ENCODE assay signal across 13 mouse cellular contexts in genomic region chr5:147794711-147795532, GRCm38 (mm10).
A peak's percentile ranks its signal among the peaks of the same experiment; 100 is the strongest.
DNase-seq lines count a peak whose midpoint lies in the region; ATAC-seq and TF ChIP-seq lines count a peak whose summit lies in the region.
"Had no signal": no experiment of that assay in that cellular context is flagged by ENCODE, and none has a peak within 500 bp of the region (broad histone marks: within the 10 kb centered on the region; RNA-seq: fewer than 3 reads in every experiment).

No protein-coding gene starts in this region.

- no peaks in the 10 kb centered on the region for H3K4me1 ChIP-seq in kidney, postnatal 0 days (replicated peaks; ENCODE audit: insufficient read depth, low read length)
- peaks cover 6% of the 10 kb centered on the region; the same call in 1 of the 2 replicates for H3K4me1 ChIP-seq in kidney, embryonic 15.5 days
- 0 out of 2 replicates have a peak, but pooled peaks cover 2% of the 10 kb centered on the region for H3K4me1 ChIP-seq in heart, embryonic 16.5 days (ENCODE audit: control insufficient read depth, insufficient read depth, low read length)
- H3K4me1 ChIP-seq: hindbrain, embryonic 13.5 days; stomach, embryonic 15.5 days had no signal

- DNase-seq in kidney, postnatal 0 days (ENCODE audit: low spot score), result peak; percentile 34
- DNase-seq in NIH3T3 (ENCODE audit: low read depth), result peak; percentile 37
- DNase-seq in lung, postnatal 14 days, result peak; percentile 24
- no peak for DNase-seq in right cerebral cortex, postnatal 14 days
- DNase-seq: adrenal gland, postnatal 14 days; thymus, postnatal 36 days had no signal

- 51% methylated on average over 17 of the region's 17 CpGs for WGBS in kidney, postnatal 0 days
- WGBS in kidney, embryonic 15.5 days, result 62% methylated on average over 17 of the region's 17 CpGs
- 35% methylated on average over 17 of the region's 17 CpGs for WGBS in heart, embryonic 16.5 days

- no peaks in the 10 kb centered on the region for H3K9me3 ChIP-seq in kidney, postnatal 0 days (replicated peaks; ENCODE audit: low read length)
- no peaks in the 10 kb centered on the region for H3K9me3 ChIP-seq in kidney, embryonic 15.5 days (replicated peaks)
- H3K9me3 ChIP-seq in heart, embryonic 16.5 days (replicated peaks; ENCODE audit: control insufficient read depth, low read length), result peaks cover 4% of the 10 kb centered on the region; the same call in 1 of the 2 replicates
- H3K9me3 ChIP-seq: hindbrain, embryonic 13.5 days; stomach, embryonic 15.5 days had no signal

- no peak overlapping the region for H3K9ac ChIP-seq in kidney, postnatal 0 days (ENCODE audit: low read depth, low read length)
- no peak overlapping the region for H3K9ac ChIP-seq in kidney, embryonic 15.5 days
- H3K9ac ChIP-seq in heart, embryonic 16.5 days (ENCODE audit: low read length), result no peak overlapping the region
- H3K9ac ChIP-seq: hindbrain, embryonic 13.5 days; liver, embryonic 14.5 days; stomach, embryonic 15.5 days had no signal

- H3K36me3 ChIP-seq in kidney, postnatal 0 days (ENCODE audit: insufficient read depth, low read length), result no peaks in the 10 kb centered on the region
- H3K36me3 ChIP-seq in kidney, embryonic 15.5 days, result no peaks in the 10 kb centered on the region
- no peaks in the 10 kb centered on the region for H3K36me3 ChIP-seq in heart, embryonic 16.5 days (ENCODE audit: control insufficient read depth, insufficient read depth)
- H3K36me3 ChIP-seq: hindbrain, embryonic 13.5 days; stomach, embryonic 15.5 days had no signal

- no peak for TF ChIP-seq CTCF in kidney, postnatal 0 days (IDR thresholded peaks at IDR 0.05; ENCODE audit: low read depth)

- no peak overlapping the region for H3K27ac ChIP-seq in kidney, postnatal 0 days
- no peak overlapping the region for H3K27ac ChIP-seq in kidney, embryonic 15.5 days
- H3K27ac ChIP-seq in heart, embryonic 16.5 days (ENCODE audit: low read length), result no peak overlapping the region
- H3K27ac ChIP-seq: hindbrain, embryonic 13.5 days; liver, embryonic 14.5 days; stomach, embryonic 15.5 days had no signal

- no peak overlapping the region for H3K4me2 ChIP-seq in kidney, postnatal 0 days (ENCODE audit: low read length)
- H3K4me2 ChIP-seq in kidney, embryonic 15.5 days, result no peak overlapping the region
- no peak overlapping the region for H3K4me2 ChIP-seq in heart, embryonic 16.5 days (ENCODE audit: low read depth, low read length)
- H3K4me2 ChIP-seq: hindbrain, embryonic 13.5 days; stomach, embryonic 15.5 days had no signal

- no peaks in the 10 kb centered on the region for H3K27me3 ChIP-seq in kidney, postnatal 0 days (ENCODE audit: insufficient read depth, low read length)
- no peaks in the 10 kb centered on the region for H3K27me3 ChIP-seq in kidney, embryonic 15.5 days
- H3K27me3 ChIP-seq in heart, embryonic 16.5 days (ENCODE audit: control insufficient read depth, insufficient read depth, low read length), result no peaks in the 10 kb centered on the region
- H3K27me3 ChIP-seq: hindbrain, embryonic 13.5 days; stomach, embryonic 15.5 days had no signal

- no peak overlapping the region for H3K4me3 ChIP-seq in kidney, postnatal 0 days (replicated peaks; ENCODE audit: low read depth, low read length)
- no peak overlapping the region for H3K4me3 ChIP-seq in kidney, embryonic 15.5 days (replicated peaks)
- no peak overlapping the region for H3K4me3 ChIP-seq in heart, embryonic 16.5 days (ENCODE audit: low read length)
- H3K4me3 ChIP-seq: hindbrain, embryonic 13.5 days; stomach, embryonic 15.5 days had no signal

- no peak for ATAC-seq in kidney, postnatal 0 days (replicated peaks; ENCODE audit: low FRiP score, low read depth)
- no peak for ATAC-seq in kidney, embryonic 15.5 days (replicated peaks; ENCODE audit: low FRiP score)
- 0 out of 2 replicates have a peak, but pooled peaks have one; percentile 23 for ATAC-seq in heart, embryonic 16.5 days (replicated peaks; ENCODE audit: extremely low read depth, insufficient read depth, low FRiP score)
- no peak for ATAC-seq in inflammation-experienced regulatory T-cells, adult 6 months
- no peak for ATAC-seq in megakaryocyte progenitor cell, adult 5-6 weeks (replicated peaks; ENCODE audit: poor library complexity)
